Comparison of ENCODE assay signal across 23 mouse cellular contexts in the genomic region with DNA sequence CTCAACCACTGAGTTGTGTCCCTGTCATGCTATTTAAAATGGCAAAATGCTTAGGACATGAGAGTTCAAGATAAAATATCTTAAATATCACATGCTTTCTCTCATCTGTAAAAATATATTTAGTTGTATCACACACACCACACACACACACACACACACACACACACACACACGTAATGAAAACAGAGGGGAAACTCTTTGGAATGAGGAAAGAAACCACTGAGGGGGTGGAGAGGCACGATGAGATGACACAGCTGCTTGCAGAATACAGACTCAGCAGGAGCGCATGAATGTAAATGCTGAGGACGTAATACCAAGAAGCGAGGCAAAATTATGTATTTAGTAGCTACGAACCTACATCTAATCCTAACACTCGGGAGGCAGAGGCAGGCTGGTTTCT. TPM values are rescaled to one million over a fixed set of nuclear protein-coding genes. Genes with fewer than 3 reads are reported as not detected.
A peak's percentile ranks its signal among the peaks of the same experiment; 100 is the strongest.
DNase-seq lines count a peak whose midpoint lies in the region; ATAC-seq and TF ChIP-seq lines count a peak whose summit lies in the region.
"Had no signal": no experiment of that assay in that cellular context is flagged by ENCODE, and none has a peak within 500 bp of the region (broad histone marks: within the 10 kb centered on the region; RNA-seq: fewer than 3 reads in every experiment).

No protein-coding gene starts in this region.

- TF ChIP-seq POLR2A in embryonic fibroblast, embryonic 13.5 days (IDR thresholded peaks at IDR 0.05; ENCODE audit: low read depth, low read length): no peak

- no peaks in the 10 kb centered on the region for H3K9me3 ChIP-seq in kidney, embryonic 16.5 days (ENCODE audit: low read length)
- peaks cover 4% of the 10 kb centered on the region for H3K9me3 ChIP-seq in lung, embryonic 16.5 days (ENCODE audit: control insufficient read depth, low read length)
- no peaks in the 10 kb centered on the region for H3K9me3 ChIP-seq in embryonic facial prominence, embryonic 13.5 days
- H3K9me3 ChIP-seq: liver, embryonic 15.5 days; midbrain, embryonic 15.5 days had no signal

- no peak overlapping the region for H3K4me2 ChIP-seq in kidney, embryonic 16.5 days (replicated peaks; ENCODE audit: low read depth, low read length)
- no peak overlapping the region for H3K4me2 ChIP-seq in lung, embryonic 16.5 days (ENCODE audit: low read depth, low read length)
- H3K4me2 ChIP-seq in embryonic facial prominence, embryonic 13.5 days: no peak overlapping the region
- H3K4me2 ChIP-seq: heart, embryonic 13.5 days; hindbrain, embryonic 14.5 days; limb, embryonic 12.5 days; liver, embryonic 15.5 days; midbrain, embryonic 15.5 days had no signal

- peak overlapping the region; percentile 69 for H3K27ac ChIP-seq in kidney, embryonic 16.5 days (ENCODE audit: low read length)
- H3K27ac ChIP-seq in lung, embryonic 16.5 days (ENCODE audit: low read length): no peak overlapping the region
- peak overlapping the region; percentile 2; the same call in 1 of the 2 replicates for H3K27ac ChIP-seq in embryonic facial prominence, embryonic 13.5 days
- H3K27ac ChIP-seq in embryonic fibroblast, embryonic 13.5 days (ENCODE audit: insufficient read depth, low read length): peak overlapping the region; percentile 14; the same call in 1 of the 2 replicates
- H3K27ac ChIP-seq in left cerebral cortex, adult 2 months: no peak overlapping the region
- H3K27ac ChIP-seq: heart, embryonic 13.5 days; hindbrain, embryonic 14.5 days; limb, embryonic 12.5 days; liver, embryonic 15.5 days; midbrain, embryonic 15.5 days had no signal

- H3K27me3 ChIP-seq in kidney, embryonic 16.5 days (ENCODE audit: insufficient read depth, low read length): no peaks in the 10 kb centered on the region
- 0 out of 2 replicates have a peak, but pooled peaks cover 2% of the 10 kb centered on the region for H3K27me3 ChIP-seq in lung, embryonic 16.5 days (ENCODE audit: control insufficient read depth, insufficient read depth, low read depth, low read length)
- no peaks in the 10 kb centered on the region for H3K27me3 ChIP-seq in embryonic facial prominence, embryonic 13.5 days
- H3K27me3 ChIP-seq: heart, embryonic 13.5 days; liver, embryonic 15.5 days; midbrain, embryonic 15.5 days had no signal

- H3K4me1 ChIP-seq in kidney, embryonic 16.5 days (ENCODE audit: insufficient read depth, low read length): peaks cover 18% of the 10 kb centered on the region
- no peaks in the 10 kb centered on the region; the same call in 1 of the 2 replicates for H3K4me1 ChIP-seq in lung, embryonic 16.5 days (replicated peaks; ENCODE audit: control insufficient read depth, insufficient read depth, low read length)
- peaks cover 23% of the 10 kb centered on the region for H3K4me1 ChIP-seq in embryonic facial prominence, embryonic 13.5 days
- peaks cover 2% of the 10 kb centered on the region; the same call in 1 of the 2 replicates for H3K4me1 ChIP-seq in embryonic fibroblast, embryonic 13.5 days (ENCODE audit: control insufficient read depth, insufficient read depth, low read length)
- H3K4me1 ChIP-seq: liver, embryonic 15.5 days had no signal

- WGBS in kidney, embryonic 16.5 days: 61% methylated on average over 7 of the region's 7 CpGs
- 69% methylated on average over 7 of the region's 7 CpGs for WGBS in lung, embryonic 16.5 days
- WGBS in embryonic facial prominence, embryonic 13.5 days: 77% methylated on average over 7 of the region's 7 CpGs

- no peak for TF ChIP-seq CTCF in embryonic fibroblast, embryonic 13.5 days (IDR thresholded peaks at IDR 0.05; ENCODE audit: borderline replicate concordance, insufficient read depth, low read length)
- TF ChIP-seq CTCF in left cerebral cortex, adult 2 months (IDR thresholded peaks at IDR 0.05): no peak

- ATAC-seq in kidney, embryonic 16.5 days (ENCODE audit: low FRiP score, low TSS enrichment): no peak
- ATAC-seq in lung, embryonic 16.5 days (ENCODE audit: low read depth): peak; percentile 29; the same call in 1 of the 2 replicates
- no peak for ATAC-seq in embryonic facial prominence, embryonic 13.5 days (ENCODE audit: insufficient number of reproducible peaks, insufficient read depth, low FRiP score, low TSS enrichment, low read depth)
- ATAC-seq: CD4-positive, CD25-positive, alpha-beta regulatory T cell, adult 4 months; forebrain, embryonic 16.5 days; intestine, postnatal 0 days had no signal

- DNase-seq in kidney, adult 9 months: no peak
- no peak for DNase-seq in lung, adult 18-20 months
- no peak for DNase-seq in left cerebral cortex, adult 2 months (ENCODE audit: extremely low spot score in 1 of 2, low spot score in 2 of 2)
- DNase-seq: adrenal gland, postnatal 14 days; cerebellum, adult 11-12 months; cerebellum, adult 9-11 months; heart, postnatal 10 days; lung, postnatal 10 days; spleen, adult 18-20 months; thymus, postnatal 14 days had no signal

- H3K36me3 ChIP-seq in kidney, embryonic 16.5 days (ENCODE audit: insufficient read depth, low read length): no peaks in the 10 kb centered on the region
- H3K36me3 ChIP-seq in lung, embryonic 16.5 days (ENCODE audit: control insufficient read depth, insufficient read depth, low read length): no peaks in the 10 kb centered on the region
- no peaks in the 10 kb centered on the region for H3K36me3 ChIP-seq in embryonic facial prominence, embryonic 13.5 days
- H3K36me3 ChIP-seq: heart, embryonic 13.5 days; limb, embryonic 12.5 days; midbrain, embryonic 15.5 days had no signal

- intact Hi-C loops in left cerebral cortex, adult 2 months (cut with DNase I): no loop called here

- no peak overlapping the region for H3K9ac ChIP-seq in kidney, embryonic 16.5 days (replicated peaks; ENCODE audit: low read length)
- H3K9ac ChIP-seq in lung, embryonic 16.5 days (ENCODE audit: low read length): no peak overlapping the region
- H3K9ac ChIP-seq in embryonic facial prominence, embryonic 13.5 days: no peak overlapping the region
- H3K9ac ChIP-seq: heart, embryonic 13.5 days; hindbrain, embryonic 14.5 days; limb, embryonic 12.5 days; liver, embryonic 15.5 days; midbrain, embryonic 15.5 days had no signal

- no peak overlapping the region for H3K4me3 ChIP-seq in kidney, embryonic 16.5 days (ENCODE audit: low read length)
- H3K4me3 ChIP-seq in lung, embryonic 16.5 days (ENCODE audit: low read length): no peak overlapping the region
- no peak overlapping the region for H3K4me3 ChIP-seq in embryonic facial prominence, embryonic 13.5 days
- H3K4me3 ChIP-seq in embryonic fibroblast, embryonic 13.5 days (ENCODE audit: insufficient read depth, low read length): no peak overlapping the region
- no peak overlapping the region for H3K4me3 ChIP-seq in left cerebral cortex, adult 2 months
- H3K4me3 ChIP-seq: erythroblast, embryonic 14.5 days; heart, embryonic 13.5 days; limb, embryonic 12.5 days; liver, embryonic 15.5 days; midbrain, embryonic 15.5 days had no signal

RNA-seq across cellular contexts. Expression of gene Syne3, which starts 32.7 kb away (rescaled TPM):
- 0.51 and 1.1 TPM in 2 replicates for polyA plus RNA-seq in kidney, embryonic 16.5 days (2015; fragmentation: Nextera tagmentation; extraction: Ambion mirVana)
- polyA plus RNA-seq in lung, embryonic 16.5 days (2015; fragmentation: Nextera tagmentation; extraction: Ambion mirVana): 0.74 and 0.91 TPM in 2 replicates
- polyA plus RNA-seq in embryonic facial prominence, embryonic 13.5 days (2015; fragmentation: Nextera tagmentation; extraction: Ambion mirVana): 1.3 and 1.6 TPM in 2 replicates
- 13.6 and 15.9 TPM in 2 replicates for polyA plus RNA-seq in embryonic fibroblast, embryonic 13.5 days (2011; ENCODE audit: insufficient read length, low read depth, missing spikeins)
- 1 to 10 TPM; 1.7 to 1.9 TPM for total RNA-seq in left cerebral cortex, adult 2 months (2021)

RNA-seq across cellular contexts. Expression of gene Glrx5, which starts 55.6 kb away (rescaled TPM):
- 162 and 174 TPM in 2 replicates for polyA plus RNA-seq in kidney, embryonic 16.5 days (2015; fragmentation: Nextera tagmentation; extraction: Ambion mirVana)
- 119 and 123 TPM in 2 replicates for polyA plus RNA-seq in lung, embryonic 16.5 days (2015; fragmentation: Nextera tagmentation; extraction: Ambion mirVana)
- 149 and 158 TPM in 2 replicates for polyA plus RNA-seq in embryonic facial prominence, embryonic 13.5 days (2015; fragmentation: Nextera tagmentation; extraction: Ambion mirVana)
- polyA plus RNA-seq in embryonic fibroblast, embryonic 13.5 days (2011; ENCODE audit: insufficient read length, low read depth, missing spikeins): 37.6 and 45.1 TPM in 2 replicates
- 10 to 100 TPM; 46.0 to 50.2 TPM for total RNA-seq in left cerebral cortex, adult 2 months (2021)

Comparison
In these comparisons a context has a peak if more than half of its experiments do, and no peak if none do; other contexts are left out.
1. H3K27ac ChIP-seq: peak in kidney, embryonic 16.5 days (single experiment), embryonic facial prominence, embryonic 13.5 days (single experiment) and embryonic fibroblast, embryonic 13.5 days (single experiment); none in lung, embryonic 16.5 days (single experiment) and left cerebral cortex, adult 2 months (single experiment).